Mouse (Mus musculus) CH12.LX (cell line): ENCODE data around the gene Sfxn1. TPM values are rescaled to one million over a fixed set of nuclear protein-coding genes. Genes with fewer than 3 reads are reported as not detected.

Source experiments
- DNase-seq: peaks from one replicate; pipeline ENCODE4 v3.0.0-alpha.2; 2013; ENCODE audit errors: extremely low read depth
- H3K27ac ChIP-seq: 2 replicates; pipeline ENCODE4 v1.5.1; 2012; ENCODE audit warnings: low read depth, mild to moderate bottlenecking, control low read depth, moderate library complexity; ENCODE audit not compliant: insufficient read depth
- H3K27me3 ChIP-seq: replicated peaks from 2 replicates; pipeline ENCODE3; 2012; ENCODE audit warnings: inconsistent platforms
- H3K36me3 ChIP-seq, 2 experiments: replicated peaks in 1 of 2; 2 replicates each; pipeline versions ENCODE3 to v1.6.1; 2012; ENCODE audit warnings: inconsistent platforms in 1 of 2, low read length in 1 of 2, mild to moderate bottlenecking in 1 of 2, mixed read lengths in 1 of 2, moderate library complexity in 1 of 2; ENCODE audit not compliant: control insufficient read depth in 1 of 2, insufficient read depth in 1 of 2
- H3K4me1 ChIP-seq, 2 experiments: 2 replicates each; pipeline ENCODE4 v1.6.1; 2012; ENCODE audit warnings: inconsistent platforms in 1 of 2, moderate library complexity in 1 of 2; ENCODE audit not compliant: insufficient read depth in 2 of 2, control insufficient read depth in 1 of 2
- H3K4me2 ChIP-seq: 2 replicates; pipeline ENCODE4 v1.6.1; 2012; ENCODE audit warnings: low read depth, mild to moderate bottlenecking, control low read depth; ENCODE audit not compliant: poor library complexity, insufficient read depth, severe bottlenecking
- H3K4me3 ChIP-seq, 3 experiments: fragments of 150-350 bp in 1 of 3; sonication (generic) in 1 of 3; replicated peaks in 1 of 3; 2 replicates each; pipeline versions ENCODE3 to v1.5.1; 2011 to 2012; ENCODE audit warnings: low read depth in 2 of 3, low read length in 2 of 3, mild to moderate bottlenecking in 2 of 3, moderate library complexity in 2 of 3, control low read depth in 1 of 3, improper control_type of control experiment in 1 of 3, inconsistent platforms in 1 of 3, mixed read lengths in 1 of 3; ENCODE audit not compliant: poor library complexity in 1 of 3
- H3K79me2 ChIP-seq: replicated peaks from 2 replicates; pipeline ENCODE4 v1.6.1; 2012; ENCODE audit warnings: mild to moderate bottlenecking, moderate library complexity; ENCODE audit not compliant: control insufficient read depth, poor library complexity, insufficient read depth, severe bottlenecking; ENCODE audit errors: extremely low read depth
- H3K9ac ChIP-seq: 2 replicates; pipeline ENCODE4 v1.6.1; 2012; ENCODE audit warnings: low read depth, mild to moderate bottlenecking, control low read depth, moderate library complexity; ENCODE audit not compliant: insufficient read depth
- H3K9me3 ChIP-seq: replicated peaks from 2 replicates; pipeline ENCODE3; 2012; ENCODE audit warnings: low read length, inconsistent platforms, mixed read lengths
- BHLHE40 ChIP-seq: IDR thresholded peaks from 2 replicates; pipeline ENCODE4 v1.6.1; 2011; ENCODE audit warnings: mild to moderate bottlenecking, low read depth, low read length, improper control_type of control experiment
- CHD2 ChIP-seq: IDR thresholded peaks from 2 replicates; pipeline ENCODE4 v1.6.1; 2011; ENCODE audit warnings: low read length, improper control_type of control experiment
- E2F4 ChIP-seq: IDR thresholded peaks from 2 replicates; pipeline ENCODE4 v1.6.1; 2011; ENCODE audit warnings: low read depth, low read length, improper control_type of control experiment; ENCODE audit not compliant: insufficient replicate concordance
- ELF1 ChIP-seq: IDR thresholded peaks from 2 replicates; pipeline ENCODE4 v1.6.1; 2014; ENCODE audit warnings: low read depth, mild to moderate bottlenecking, inconsistent platforms, low read length, improper control_type of control experiment
- EP300 ChIP-seq: IDR thresholded peaks from 2 replicates; pipeline ENCODE4 v1.6.1; 2011; ENCODE audit warnings: low read length, improper control_type of control experiment
- GABPA ChIP-seq: IDR thresholded peaks from 2 replicates; pipeline ENCODE4 v1.6.1; 2012; ENCODE audit warnings: low read depth, low read length, improper control_type of control experiment, inconsistent platforms; ENCODE audit not compliant: insufficient replicate concordance
- HCFC1 ChIP-seq: IDR thresholded peaks from 2 replicates; pipeline ENCODE4 v1.6.1; 2012; ENCODE audit warnings: low read depth, mild to moderate bottlenecking, inconsistent platforms, low read length, improper control_type of control experiment
- IRF4 ChIP-seq: IDR thresholded peaks from 2 replicates; pipeline ENCODE4 v1.6.1; 2014; ENCODE audit warnings: low read depth, mild to moderate bottlenecking, inconsistent platforms, low read length, improper control_type of control experiment
- JUND ChIP-seq: conservative IDR thresholded peaks from 2 replicates; pipeline ENCODE4 v1.6.1; 2011; ENCODE audit warnings: low read depth, low read length, improper control_type of control experiment
- KAT2A ChIP-seq: IDR thresholded peaks from 2 replicates; pipeline ENCODE4 v1.6.1; 2012; ENCODE audit warnings: low read length, improper control_type of control experiment, inconsistent platforms; ENCODE audit not compliant: insufficient replicate concordance
- MAFK ChIP-seq: IDR thresholded peaks from 2 replicates; pipeline ENCODE4 v1.6.1; 2011; ENCODE audit warnings: low read length, improper control_type of control experiment; ENCODE audit not compliant: insufficient replicate concordance
- MAX ChIP-seq: IDR thresholded peaks from 2 replicates; pipeline ENCODE4 v1.6.1; 2011; ENCODE audit warnings: low read length, improper control_type of control experiment
- MAZ ChIP-seq: IDR thresholded peaks from 2 replicates; pipeline ENCODE4 v1.6.1; 2012; ENCODE audit warnings: low read depth, mild to moderate bottlenecking, inconsistent platforms, low read length, improper control_type of control experiment, moderate library complexity
- MYC ChIP-seq: IDR thresholded peaks from 2 replicates; pipeline ENCODE4 v1.6.1; 2011; ENCODE audit warnings: low read depth, mild to moderate bottlenecking, improper control_type of control experiment, low read length
- NELFE ChIP-seq: IDR thresholded peaks from 2 replicates; pipeline ENCODE4 v1.6.1; 2011; ENCODE audit warnings: low read depth, low read length, improper control_type of control experiment
- PAX5 ChIP-seq: IDR thresholded peaks from 2 replicates; pipeline ENCODE4 v1.6.1; 2012; ENCODE audit warnings: low read length, inconsistent platforms, mixed read lengths
- POLR2A ChIP-seq: IDR thresholded peaks from 2 replicates; pipeline ENCODE4 v1.6.1; 2011; ENCODE audit warnings: low read depth, mild to moderate bottlenecking, improper control_type of control experiment, low read length
- SIN3A ChIP-seq: IDR thresholded peaks from 2 replicates; pipeline ENCODE4 v1.6.1; 2012; ENCODE audit warnings: low read length, improper control_type of control experiment, inconsistent platforms
- TBP ChIP-seq: conservative IDR thresholded peaks from 2 replicates; pipeline ENCODE4 v1.6.1; 2011; ENCODE audit warnings: low read depth, low read length, improper control_type of control experiment
- TCF12 ChIP-seq: IDR thresholded peaks from 2 replicates; pipeline ENCODE4 v1.6.1; 2014; ENCODE audit warnings: low read depth, mild to moderate bottlenecking, inconsistent platforms, low read length, improper control_type of control experiment
- USF2 ChIP-seq: conservative IDR thresholded peaks from 2 replicates; pipeline ENCODE4 v1.6.1; 2011; ENCODE audit warnings: low read depth, low read length, improper control_type of control experiment
- ZC3H11A ChIP-seq: IDR thresholded peaks from 2 replicates; pipeline ENCODE4 v1.6.1; 2012; ENCODE audit warnings: low read depth, mild to moderate bottlenecking, inconsistent platforms, low read length, improper control_type of control experiment
- dilution Hi-C: fragments of 300-500 bp; cut with MboI; formaldehyde crosslinking; loops from 2 replicates; pipeline ENCODE4 v1.14.3; 2020; ENCODE audit warnings: low sequenced_read_pairs; ENCODE audit not compliant: extremely low pct_unique_long_range_greater_than_20kb, extremely low pct_ligation_motif_present
- in situ Hi-C: fragments of 300-500 bp; cut with MboI; formaldehyde crosslinking; loops from 3 replicates; pipeline ENCODE4 v1.14.3; 2019; ENCODE audit warnings: low sequenced_read_pairs, low pct_ligation_motif_present, low pct_unique_long_range_greater_than_20kb, mixed read lengths
- polyA plus RNA-seq: library from polyadenylated mRNA; unstranded; fragments of >175 nt; gene quantifications from 2 replicates; pipeline ENCODE4 v1.2.1, GENCODE M21; 2012; ENCODE audit warnings: low read depth; ENCODE audit not compliant: insufficient read length
- total RNA-seq, 2 experiments: library from RNA; depleted of rRNA; stranded (reverse); fragments of 300-350 nt in 1 of 2; fragments of >200 nt in 1 of 2; gene quantifications; 2 replicates each; pipeline ENCODE4 v1.2.3; 2012 to 2014

The Sfxn1 gene
- total and polyA plus RNA-seq, 3 experiments = 71.7 to 147 (median 98.0) TPM

- Histone ChIP-seq H3K36me3 (peaks cover 6 to 16% of the 10 kb centered on the region in 2 experiments), H3K9me3 (no peaks in the 10 kb centered on the region), H3K27ac (no peak overlapping the region), H3K27me3 (peaks cover 44% of the 10 kb centered on the region), H3K4me2 (no peak overlapping the region), H3K79me2 (peaks cover 41% of the 10 kb centered on the region)
- in situ Hi-C loops = no loop called here
- DNase-seq = no peak
- no peak for TF ChIP-seq KAT2A
- TF ChIP-seq USF2 = no peak
- TF ChIP-seq CHD2 = no peak
- no peak for TF ChIP-seq JUND
- no peak for TF ChIP-seq POLR2A
- no peak for TF ChIP-seq TCF12
- TF ChIP-seq PAX5 = no peak
- no peak for TF ChIP-seq MAZ
- no peak for TF ChIP-seq NELFE
- no peak for TF ChIP-seq ELF1
- TF ChIP-seq MAX = no peak
- no peak for TF ChIP-seq MAFK
- no peak for TF ChIP-seq TBP
- no peak for TF ChIP-seq EP300
- no peak for TF ChIP-seq IRF4
- no peak for TF ChIP-seq GABPA
- TF ChIP-seq E2F4 = no peak
- TF ChIP-seq HCFC1 = no peak
- no peak for TF ChIP-seq BHLHE40
- no peak for TF ChIP-seq ZC3H11A
- TF ChIP-seq, all 38 proteins: peak for 0
- Histone ChIP-seq H3K9ac (no peak overlapping the region), H3K4me3 (no peak overlapping the region), H3K4me1 (peaks cover 3 to 25% of the 10 kb centered on the region in 2 experiments)
- dilution Hi-C loops = no loop called here
Observed at GRCm38 (mm10) chr13:54071011-54071410, 658 bp upstream of the Sfxn1 start.

GRCm38 (mm10) chr13:54072526-54073057 is 923 bp downstream of the Sfxn1 start:
- H3K9ac ChIP-seq = peak overlapping the region; percentile 93
- DNase-seq = peak; percentile 8
- H3K27ac ChIP-seq = no peak overlapping the region
- peaks cover 3 to 34% of the 10 kb centered on the region in 2 experiments for H3K4me1 ChIP-seq
- peaks cover 34% of the 10 kb centered on the region for H3K27me3 ChIP-seq
- H3K4me2 ChIP-seq = peak overlapping the region; percentile 98
- peaks cover 56% of the 10 kb centered on the region for H3K79me2 ChIP-seq
- in situ Hi-C loops (no loop called here), dilution Hi-C loops (no loop called here)
- peaks cover 12 to 32% of the 10 kb centered on the region in 2 experiments for H3K36me3 ChIP-seq
- H3K4me3 ChIP-seq = peak overlapping the region; percentile 87 to 96 (median 95)
- no peaks in the 10 kb centered on the region for H3K9me3 ChIP-seq
- TF ChIP-seq TCF12 (0 out of 2 replicates have a peak, but pooled peaks have one; percentile 25), MYC (0 out of 2 replicates have a peak, but pooled peaks have one; percentile 6), JUND (no peak), SIN3A (no peak; the same call in none of the 2 replicates), KAT2A (0 out of 2 replicates have a peak, but pooled peaks have one; percentile 22), TBP (0 out of 2 replicates have a peak, but pooled peaks have one; percentile 15)
